Mouse (Mus musculus) MEL (cell line): Measurements from ENCODE around the gene Pigc.

Experiments used
- CTCF ChIP-seq, 3 experiments: IDR thresholded peaks in 2 of 3; conservative IDR thresholded peaks in 1 of 3; 2 replicates each; pipeline ENCODE4 v1.5.1; 2011 to 2012; ENCODE audit warnings: low read length in 3 of 3, low read depth in 2 of 3, mild to moderate bottlenecking in 2 of 3, improper control_type of control experiment in 1 of 3, inconsistent platforms in 1 of 3, mixed read lengths in 1 of 3, moderate library complexity in 1 of 3; ENCODE audit not compliant: control insufficient read depth in 1 of 3, insufficient read depth in 1 of 3, poor library complexity in 1 of 3, severe bottlenecking in 1 of 3
- ELF1 ChIP-seq: IDR thresholded peaks from 2 replicates; pipeline ENCODE4 v1.6.1; 2014; ENCODE audit warnings: low read depth, mild to moderate bottlenecking, inconsistent platforms, low read length, improper control_type of control experiment, moderate library complexity
- EP300 ChIP-seq, 2 experiments: IDR thresholded peaks; 2 replicates each; pipeline ENCODE4 v1.6.1; 2011; ENCODE audit warnings: improper control_type of control experiment in 2 of 2, low read length in 2 of 2, low read depth in 1 of 2, mild to moderate bottlenecking in 1 of 2
- GATA1 ChIP-seq: IDR thresholded peaks from 2 replicates; pipeline ENCODE4 v1.6.1; 2011; ENCODE audit warnings: low read depth, low read length, improper control_type of control experiment
- KAT2A ChIP-seq: conservative IDR thresholded peaks from 2 replicates; pipeline ENCODE4 v1.6.1; 2012; ENCODE audit warnings: low read depth, low read length, improper control_type of control experiment, inconsistent platforms
- MEF2A ChIP-seq: IDR thresholded peaks from 2 replicates; pipeline ENCODE4 v1.6.1; 2014; ENCODE audit warnings: low read depth, mild to moderate bottlenecking, inconsistent platforms, low read length, improper control_type of control experiment; ENCODE audit not compliant: poor library complexity, insufficient replicate concordance, severe bottlenecking; ENCODE audit errors: extremely low read depth
- POLR2A ChIP-seq, 2 experiments: IDR thresholded peaks; 2 replicates each; pipeline ENCODE4 v1.6.1; 2011 to 2012; ENCODE audit warnings: low read length in 2 of 2, mild to moderate bottlenecking in 2 of 2, control low read depth in 1 of 2, improper control_type of control experiment in 1 of 2, low read depth in 1 of 2, moderate library complexity in 1 of 2; ENCODE audit not compliant: control insufficient read depth in 1 of 2, insufficient read depth in 1 of 2, poor library complexity in 1 of 2
- POLR2AphosphoS2 ChIP-seq: IDR thresholded peaks from 2 replicates; pipeline ENCODE4 v1.6.1; 2011; ENCODE audit warnings: low read length, improper control_type of control experiment
- RAD21 ChIP-seq: IDR thresholded peaks from 2 replicates; pipeline ENCODE4 v1.6.1; 2011; ENCODE audit warnings: mild to moderate bottlenecking, low read depth, low read length, improper control_type of control experiment
- RCOR1 ChIP-seq: IDR thresholded peaks from 2 replicates; pipeline ENCODE4 v1.6.1; 2012; ENCODE audit warnings: low read depth, mild to moderate bottlenecking, inconsistent platforms, low read length, improper control_type of control experiment
- SMC3 ChIP-seq: IDR thresholded peaks from 2 replicates; pipeline ENCODE4 v1.6.1; 2011; ENCODE audit warnings: low read depth, low read length, improper control_type of control experiment
- TCF12 ChIP-seq: IDR thresholded peaks from 2 replicates; pipeline ENCODE4 v1.6.1; 2014; ENCODE audit warnings: low read depth, mild to moderate bottlenecking, inconsistent platforms, low read length, improper control_type of control experiment, moderate library complexity
- ZNF384 ChIP-seq: IDR thresholded peaks from 2 replicates; pipeline ENCODE4 v1.6.1; 2012; ENCODE audit warnings: low read depth, mild to moderate bottlenecking, inconsistent platforms, low read length, improper control_type of control experiment

GRCm38 (mm10) chr1:161992389-161992788 lies 23.4 kb downstream of the Pigc start:
- TF ChIP-seq ZNF384, result no peak
- TF ChIP-seq CTCF (IDR thresholded peaks at IDR 0.05 in 2 of 3, conservative IDR thresholded peaks at IDR 0.05 in 1 of 3; ENCODE audit: control insufficient read depth in 1 of 3, insufficient read depth in 1 of 3, low read depth in 2 of 3, low read length in 3 of 3, poor library complexity in 1 of 3, severe bottlenecking in 1 of 3), result no peak
- TF ChIP-seq GATA1, result no peak
- no peak for TF ChIP-seq KAT2A
- TF ChIP-seq MEF2A, result no peak
- no peak for TF ChIP-seq POLR2A (IDR thresholded peaks at IDR 0.05; ENCODE audit: control insufficient read depth in 1 of 2, insufficient read depth in 1 of 2, low read depth in 1 of 2, low read length in 2 of 2, poor library complexity in 1 of 2)
- TF ChIP-seq TCF12, result no peak
- TF ChIP-seq POLR2AphosphoS2, result no peak
- TF ChIP-seq EP300 (IDR thresholded peaks at IDR 0.05; ENCODE audit: low read depth in 1 of 2, low read length in 2 of 2), result no peak
- no peak for TF ChIP-seq ELF1
- no peak for TF ChIP-seq RAD21
- no peak for TF ChIP-seq SMC3
- no peak for TF ChIP-seq RCOR1
